Mouse (Mus musculus): ENCODE measurements around the gene Rgp1. TPM values are rescaled to one million over a fixed set of nuclear protein-coding genes. Genes with fewer than 3 reads are reported as not detected.

Rgp1 gene
- polyA plus RNA-seq, 2 experiments: 11.0 to 15.1 TPM

- ATAC-seq (ENCODE audit: insufficient read depth): no peak
- TF ChIP-seq EP300 (IDR thresholded peaks at IDR 0.05; ENCODE audit: low read depth) (no peak), CTCF (IDR thresholded peaks at IDR 0.05; ENCODE audit: low read depth) (no peak)
Measured at GRCm38 (mm10) chr4:43634621-43635374, 56.3 kb downstream of the Rgp1 start.

GRCm38 (mm10) chr4:43636751-43637150 is 58.2 kb downstream of the Rgp1 start:
- Histone ChIP-seq H3K27me3 (ENCODE audit: control insufficient read depth, insufficient read depth, low read length) (peaks cover 11% of the 10 kb centered on the region), H3K4me2 (ENCODE audit: low read depth) (no peak overlapping the region), H3K36me3 (replicated peaks; ENCODE audit: control insufficient read depth, insufficient read depth, low read depth) (no peaks in the 10 kb centered on the region), H3K4me3 (ENCODE audit: insufficient read depth in 1 of 2, low read depth in 2 of 2, low read length in 2 of 2) (no peak overlapping the region), H3K27ac (no peak overlapping the region), H3K9ac (replicated peaks) (no peak overlapping the region), H3K9me3 (ENCODE audit: control insufficient read depth, low read length) (no peaks in the 10 kb centered on the region), H3K4me1 (replicated peaks; ENCODE audit: control insufficient read depth in 2 of 2, insufficient read depth in 2 of 2, low read length in 1 of 2) (no peaks in the 10 kb centered on the region)
- no peak for DNase-seq (ENCODE audit: low read depth in 3 of 3, low spot score in 3 of 3)
- 64% methylated on average over 6 of the region's 6 CpGs for WGBS (ENCODE audit: insufficient replicate concordance)
- ATAC-seq (ENCODE audit: insufficient read depth): no peak
- no peak for TF ChIP-seq CTCF (IDR thresholded peaks at IDR 0.05; ENCODE audit: low read depth)
- no peak for TF ChIP-seq EP300 (IDR thresholded peaks at IDR 0.05; ENCODE audit: low read depth)

More at GRCm38 (mm10) chr4:43634621-43635374, 56.3 kb downstream of the Rgp1 start:
- no peaks in the 10 kb centered on the region for H3K36me3 ChIP-seq (replicated peaks; ENCODE audit: control insufficient read depth, insufficient read depth, low read depth)
- no peak for DNase-seq (ENCODE audit: low read depth in 3 of 3, low spot score in 3 of 3)
- WGBS (ENCODE audit: insufficient replicate concordance): 66% methylated on average over 7 of the region's 7 CpGs
- no peak overlapping the region for H3K4me3 ChIP-seq (ENCODE audit: insufficient read depth in 1 of 2, low read depth in 2 of 2, low read length in 2 of 2)
- H3K27me3 ChIP-seq (ENCODE audit: control insufficient read depth, insufficient read depth, low read length): peaks cover 26% of the 10 kb centered on the region
- no peaks in the 10 kb centered on the region for H3K9me3 ChIP-seq (ENCODE audit: control insufficient read depth, low read length)
- peaks cover 0 to 3% of the 10 kb centered on the region in 2 experiments; a peak in 1 of 4 replicates for H3K4me1 ChIP-seq (replicated peaks; ENCODE audit: control insufficient read depth in 2 of 2, insufficient read depth in 2 of 2, low read length in 1 of 2)
- H3K9ac ChIP-seq (replicated peaks): no peak overlapping the region
- no peak overlapping the region for H3K4me2 ChIP-seq (ENCODE audit: low read depth)
- H3K27ac ChIP-seq: no peak overlapping the region

Small RNAs within 50 kb of the gene (microRNA-seq; reads per million reads assigned to microRNA genes)
- gene Gm25262: not detected

Other genes with a start within 250 kb of the Rgp1 start
- 0.50 and 0.81 TPM in 2 replicates for gene Rusc2, start 196.7 kb upstream of the Rgp1 start, polyA plus RNA-seq (2012; rRNA removed)
- 0.28 and 0.81 TPM in 2 replicates for gene Rusc2, start 196.7 kb upstream of the Rgp1 start, polyA plus RNA-seq (2014; fragmentation: Nextera tagmentation; extraction: Ambion mirVana)
- not detected in 2 replicates for gene Fam166b, start 149.6 kb upstream of the Rgp1 start, polyA plus RNA-seq (2012; rRNA removed)
- not detected in 2 replicates for gene Fam166b, start 149.6 kb upstream of the Rgp1 start, polyA plus RNA-seq (2014; fragmentation: Nextera tagmentation; extraction: Ambion mirVana)
- gene Tesk1, start 136.8 kb upstream of the Rgp1 start, polyA plus RNA-seq (2012; rRNA removed): 3.3 and 4.0 TPM in 2 replicates
- 0.65 and 1.2 TPM in 2 replicates for gene Tesk1, start 136.8 kb upstream of the Rgp1 start, polyA plus RNA-seq (2014; fragmentation: Nextera tagmentation; extraction: Ambion mirVana)
- 0.11 and 0.31 TPM in 2 replicates for gene Cd72, start 124.1 kb upstream of the Rgp1 start, polyA plus RNA-seq (2012; rRNA removed)
- 0.74 and 0.95 TPM in 2 replicates for gene Cd72, start 124.1 kb upstream of the Rgp1 start, polyA plus RNA-seq (2014; fragmentation: Nextera tagmentation; extraction: Ambion mirVana)
- gene Sit1, start 95.0 kb upstream of the Rgp1 start, polyA plus RNA-seq (2012; rRNA removed): 0.04 TPM in 1 of 2 replicates, not detected in the other
- not detected in 2 replicates for gene Sit1, start 95.0 kb upstream of the Rgp1 start, polyA plus RNA-seq (2014; fragmentation: Nextera tagmentation; extraction: Ambion mirVana)
- gene Ccdc107, start 85.8 kb upstream of the Rgp1 start, polyA plus RNA-seq (2012; rRNA removed): 11.8 and 27.6 TPM in 2 replicates
- gene Ccdc107, start 85.8 kb upstream of the Rgp1 start, polyA plus RNA-seq (2014; fragmentation: Nextera tagmentation; extraction: Ambion mirVana): 32.1 and 36.7 TPM in 2 replicates
- gene Arhgef39, start 79.0 kb upstream of the Rgp1 start, polyA plus RNA-seq (2012; rRNA removed): 37.5 and 42.5 TPM in 2 replicates
- 23.4 and 24.7 TPM in 2 replicates for gene Arhgef39, start 79.0 kb upstream of the Rgp1 start, polyA plus RNA-seq (2014; fragmentation: Nextera tagmentation; extraction: Ambion mirVana)
- gene Car9, start 71.7 kb upstream of the Rgp1 start, polyA plus RNA-seq (2012; rRNA removed): 0.75 and 0.84 TPM in 2 replicates
- gene Car9, start 71.7 kb upstream of the Rgp1 start, polyA plus RNA-seq (2014; fragmentation: Nextera tagmentation; extraction: Ambion mirVana): 0.32 and 0.59 TPM in 2 replicates
- 3.3 and 8.9 TPM in 2 replicates for gene Tpm2, start 55.0 kb upstream of the Rgp1 start, polyA plus RNA-seq (2012; rRNA removed)
- gene Tpm2, start 55.0 kb upstream of the Rgp1 start, polyA plus RNA-seq (2014; fragmentation: Nextera tagmentation; extraction: Ambion mirVana): 12.6 and 16.1 TPM in 2 replicates
- gene Creb3, start 16.4 kb upstream of the Rgp1 start, polyA plus RNA-seq (2012; rRNA removed): 9.6 and 10.9 TPM in 2 replicates
- 21.2 and 21.7 TPM in 2 replicates for gene Creb3, start 16.4 kb upstream of the Rgp1 start, polyA plus RNA-seq (2014; fragmentation: Nextera tagmentation; extraction: Ambion mirVana)
- gene Tln1, start 16.0 kb upstream of the Rgp1 start, polyA plus RNA-seq (2012; rRNA removed): 26.4 and 30.1 TPM in 2 replicates
- 39.3 and 39.7 TPM in 2 replicates for gene Tln1, start 16.0 kb upstream of the Rgp1 start, polyA plus RNA-seq (2014; fragmentation: Nextera tagmentation; extraction: Ambion mirVana)
- gene Gba2, start 158 bp downstream of the Rgp1 start, polyA plus RNA-seq (2012; rRNA removed): 12.5 and 12.7 TPM in 2 replicates
- 10.5 and 11.9 TPM in 2 replicates for gene Gba2, start 158 bp downstream of the Rgp1 start, polyA plus RNA-seq (2014; fragmentation: Nextera tagmentation; extraction: Ambion mirVana)
- not detected in 2 replicates for gene Msmp, start 5.8 kb downstream of the Rgp1 start, polyA plus RNA-seq (2012; rRNA removed)
- gene Msmp, start 5.8 kb downstream of the Rgp1 start, polyA plus RNA-seq (2014; fragmentation: Nextera tagmentation; extraction: Ambion mirVana): not detected in 2 replicates
- gene Npr2, start 53.2 kb downstream of the Rgp1 start, polyA plus RNA-seq (2012; rRNA removed): 1.7 and 1.8 TPM in 2 replicates
- gene Npr2, start 53.2 kb downstream of the Rgp1 start, polyA plus RNA-seq (2014; fragmentation: Nextera tagmentation; extraction: Ambion mirVana): 0.72 and 0.80 TPM in 2 replicates
- gene Spag8, start 74.9 kb downstream of the Rgp1 start, polyA plus RNA-seq (2012; rRNA removed): 0.16 and 0.31 TPM in 2 replicates
- gene Spag8, start 74.9 kb downstream of the Rgp1 start, polyA plus RNA-seq (2014; fragmentation: Nextera tagmentation; extraction: Ambion mirVana): 0.24 TPM in 1 of 2 replicates, not detected in the other
- 29.1 and 29.2 TPM in 2 replicates for gene Hint2, start 77.8 kb downstream of the Rgp1 start, polyA plus RNA-seq (2012; rRNA removed)
- gene Hint2, start 77.8 kb downstream of the Rgp1 start, polyA plus RNA-seq (2014; fragmentation: Nextera tagmentation; extraction: Ambion mirVana): 76.8 and 77.6 TPM in 2 replicates
- gene Tmem8b, start 90.3 kb downstream of the Rgp1 start, polyA plus RNA-seq (2012; rRNA removed): 0.22 and 0.37 TPM in 2 replicates
- 0.05 and 0.11 TPM in 2 replicates for gene Tmem8b, start 90.3 kb downstream of the Rgp1 start, polyA plus RNA-seq (2014; fragmentation: Nextera tagmentation; extraction: Ambion mirVana)
- gene Fam221b, start 90.4 kb downstream of the Rgp1 start, polyA plus RNA-seq (2012; rRNA removed): 0.01 and 0.02 TPM in 2 replicates
- 1.7 TPM in 2 replicates for gene Fam221b, start 90.4 kb downstream of the Rgp1 start, polyA plus RNA-seq (2014; fragmentation: Nextera tagmentation; extraction: Ambion mirVana)
- not detected in 2 replicates for gene Olfr70, start 122.1 kb downstream of the Rgp1 start, polyA plus RNA-seq (2012; rRNA removed)
- not detected in 2 replicates for gene Olfr70, start 122.1 kb downstream of the Rgp1 start, polyA plus RNA-seq (2014; fragmentation: Nextera tagmentation; extraction: Ambion mirVana)
- not detected in 2 replicates for gene Olfr71, start 131.5 kb downstream of the Rgp1 start, polyA plus RNA-seq (2012; rRNA removed)
- gene Olfr71, start 131.5 kb downstream of the Rgp1 start, polyA plus RNA-seq (2014; fragmentation: Nextera tagmentation; extraction: Ambion mirVana): not detected in 2 replicates
- 0.08 and 0.09 TPM in 2 replicates for gene Hrct1, start 148.5 kb downstream of the Rgp1 start, polyA plus RNA-seq (2012; rRNA removed)
- gene Hrct1, start 148.5 kb downstream of the Rgp1 start, polyA plus RNA-seq (2014; fragmentation: Nextera tagmentation; extraction: Ambion mirVana): 0.06 and 0.21 TPM in 2 replicates
- 0.01 and 0.02 TPM in 2 replicates for gene Spaar, start 151.3 kb downstream of the Rgp1 start, polyA plus RNA-seq (2012; rRNA removed)
- 0.03 TPM in 1 of 2 replicates, not detected in the other for gene Spaar, start 151.3 kb downstream of the Rgp1 start, polyA plus RNA-seq (2014; fragmentation: Nextera tagmentation; extraction: Ambion mirVana)
- gene Olfr159, start 192.3 kb downstream of the Rgp1 start, polyA plus RNA-seq (2012; rRNA removed): not detected in 2 replicates
- gene Olfr159, start 192.3 kb downstream of the Rgp1 start, polyA plus RNA-seq (2014; fragmentation: Nextera tagmentation; extraction: Ambion mirVana): not detected in 2 replicates
- not detected in 2 replicates for gene Olfr156, start 245.2 kb downstream of the Rgp1 start, polyA plus RNA-seq (2012; rRNA removed)
- not detected in 2 replicates for gene Olfr156, start 245.2 kb downstream of the Rgp1 start, polyA plus RNA-seq (2014; fragmentation: Nextera tagmentation; extraction: Ambion mirVana)